Comparison of ENCODE assay signal across 9 mouse cellular contexts in genomic region chr14:8476606-8477005, GRCm38 (mm10).
DNase-seq lines count a peak whose midpoint lies in the region; ATAC-seq and TF ChIP-seq lines count a peak whose summit lies in the region.
"Had no signal": no experiment of that assay in that cellular context is flagged by ENCODE, and none has a peak within 500 bp of the region (broad histone marks: within the 10 kb centered on the region; RNA-seq: fewer than 3 reads in every experiment).

No protein-coding gene starts in this region.

- WGBS in forebrain, embryonic 15.5 days: 55% methylated on average over 3 of the region's 3 CpGs

- no peaks in the 10 kb centered on the region for H3K36me3 ChIP-seq in E14TG2a.4 (ENCODE audit: insufficient read depth, low read length)
- no peaks in the 10 kb centered on the region for H3K36me3 ChIP-seq in forebrain, embryonic 15.5 days

- no peak overlapping the region for H3K4me2 ChIP-seq in forebrain, embryonic 15.5 days (replicated peaks)

- DNase-seq in gastrocnemius, adult 2 months: no peak
- DNase-seq in gastrocnemius, postnatal 10 days: no peak
- DNase-seq in left cerebral cortex, postnatal 14 days (ENCODE audit: low spot score in 2 of 2): peak; percentile 83
- DNase-seq in gastrocnemius, postnatal 14 days: no peak
- no peak for DNase-seq in cerebellum, adult 11-12 months

- H3K9me3 ChIP-seq in E14TG2a.4 (ENCODE audit: low read length): no peaks in the 10 kb centered on the region
- H3K9me3 ChIP-seq in forebrain, embryonic 15.5 days: no peaks in the 10 kb centered on the region

- ATAC-seq in forebrain, embryonic 15.5 days (replicated peaks): peak; percentile 78
- no peak for ATAC-seq in megakaryocyte-erythroid progenitor cell, adult 5-6 weeks (replicated peaks; ENCODE audit: low FRiP score, low TSS enrichment, poor library complexity, severe bottlenecking)

- no peak overlapping the region for H3K4me3 ChIP-seq in gastrocnemius, adult 2 months
- H3K4me3 ChIP-seq in E14TG2a.4 (replicated peaks; ENCODE audit: low read length): no peak overlapping the region
- no peak overlapping the region for H3K4me3 ChIP-seq in forebrain, embryonic 15.5 days

- no peak overlapping the region for H3K27ac ChIP-seq in gastrocnemius, adult 2 months
- H3K27ac ChIP-seq in forebrain, embryonic 15.5 days (replicated peaks): no peak overlapping the region
- H3K27ac ChIP-seq: liver, embryonic 14.5 days had no signal

- peak; percentile 40 for TF ChIP-seq CTCF in gastrocnemius, adult 2 months (IDR thresholded peaks at IDR 0.05)
- TF ChIP-seq CTCF in E14TG2a.4 (conservative IDR thresholded peaks at IDR 0.05; ENCODE audit: low read length): peak; percentile 58

- no peaks in the 10 kb centered on the region for H3K27me3 ChIP-seq in E14TG2a.4 (ENCODE audit: insufficient read depth, low read length)
- H3K27me3 ChIP-seq in forebrain, embryonic 15.5 days: no peaks in the 10 kb centered on the region

- no peak overlapping the region for H3K9ac ChIP-seq in forebrain, embryonic 15.5 days (replicated peaks)
- H3K9ac ChIP-seq: liver, embryonic 14.5 days had no signal

- intact Hi-C loops in gastrocnemius, adult 2 months (cut with DNase I): no loop called here
- intact Hi-C loops in left cerebral cortex, postnatal 14 days (cut with DNase I): loop anchor here (10.0 kb wide), 1 partner anchor 918 kb away; no protein-coding TSS in a partner anchor
- intact Hi-C loops in gastrocnemius, postnatal 14 days (cut with DNase I; ENCODE audit: low total_unique reads): no loop called here

- H3K4me1 ChIP-seq in E14TG2a.4 (replicated peaks; ENCODE audit: low read depth, low read length): no peaks in the 10 kb centered on the region
- H3K4me1 ChIP-seq in forebrain, embryonic 15.5 days: peaks cover 23% of the 10 kb centered on the region

Comparison
In these comparisons a context has a peak if more than half of its experiments do, and no peak if none do; other contexts are left out.
1. DNase-seq: peak in left cerebral cortex, postnatal 14 days (2 of 2); none in gastrocnemius, adult 2 months (single experiment), gastrocnemius, postnatal 10 days (single experiment), gastrocnemius, postnatal 14 days (single experiment) and cerebellum, adult 11-12 months (single experiment).